Mouse (Mus musculus) ES-Bruce4 (cell line): ENCODE measurements around the gene Slc39a1.

Experiments used
- CTCF ChIP-seq: IDR thresholded peaks from one replicate; pipeline ENCODE4 v1.8.1; 2011; ENCODE audit warnings: low read depth, low read length
- EP300 ChIP-seq: IDR thresholded peaks from 2 replicates; pipeline ENCODE4 v1.6.1; 2011; ENCODE audit warnings: low read depth, low read length; ENCODE audit not compliant: insufficient read depth
- POLR2A ChIP-seq: IDR thresholded peaks from one replicate; pipeline ENCODE4 v1.8.1; 2011; ENCODE audit warnings: low read length; ENCODE audit not compliant: insufficient read depth

- no peak for TF ChIP-seq EP300
- no peak for TF ChIP-seq POLR2A
- no peak for TF ChIP-seq CTCF
Observed at GRCm38 (mm10) chr3:90247630-90247959, 377 bp upstream of the Slc39a1 start.
